Mouse (Mus musculus): ENCODE results near the gene Igsf3.

DNA sequence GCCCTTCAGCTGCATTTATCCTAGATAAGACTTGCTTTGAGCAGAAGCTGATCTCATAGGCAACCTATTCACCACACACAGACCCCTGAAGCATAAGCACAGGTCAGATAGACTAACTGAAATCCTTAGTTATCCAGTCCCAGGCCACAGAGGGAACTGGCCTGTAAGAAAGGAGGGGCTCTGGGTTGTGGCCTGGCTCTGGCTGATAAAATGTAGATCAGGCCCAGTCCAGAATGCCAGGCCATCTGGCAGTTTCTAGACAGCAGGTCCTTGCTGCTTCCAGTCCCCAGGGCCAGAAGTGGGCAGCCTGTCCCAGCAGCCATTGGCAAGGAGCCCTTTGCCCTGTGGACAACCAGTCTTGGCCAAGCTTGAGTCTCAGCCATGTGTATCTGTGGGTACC lies 22.4 kb upstream of the Igsf3 start:
- TF ChIP-seq CTCF (IDR thresholded peaks at IDR 0.05; ENCODE audit: borderline replicate concordance, extremely low read depth, insufficient read depth, insufficient read length) (no peak), POLR2A (IDR thresholded peaks at IDR 0.05; ENCODE audit: borderline replicate concordance, extremely low read depth, insufficient read depth, insufficient read length, poor library complexity, severe bottlenecking) (no peak)

Data from brain, embryonic 14.5 days (tissue).